Mouse (Mus musculus): ENCODE data around the gene Trp53. TPM values are rescaled to one million over a fixed set of nuclear protein-coding genes. Genes with fewer than 3 reads are reported as not detected.

The Trp53 gene
- total and polyA plus RNA-seq, 2 experiments from 2014 or later: 30.3 to 34.5 TPM

GRCm38 (mm10) chr11:69575220-69575619 is 4.9 kb upstream of the Trp53 start:
- peak; percentile 70 for TF ChIP-seq CTCF (IDR thresholded peaks at IDR 0.05)
- Histone ChIP-seq H3K27me3 (ENCODE audit: insufficient read depth, low read length) (no peaks in the 10 kb centered on the region), H3K36me3 (ENCODE audit: insufficient read depth, low read length) (peaks cover 6% of the 10 kb centered on the region), H3K27ac (ENCODE audit: low read depth, low read length) (no peak overlapping the region), H3K9ac (replicated peaks; ENCODE audit: low read length, poor library complexity, severe bottlenecking) (no peak overlapping the region), H3K9me3 (ENCODE audit: low read length) (no peaks in the 10 kb centered on the region), H3K4me2 (ENCODE audit: low read depth, low read length, poor library complexity, severe bottlenecking) (no peak overlapping the region), H3K4me3 (ENCODE audit: low read depth, low read length) (no peak overlapping the region), H3K4me1 (ENCODE audit: insufficient read depth, low read length) (peaks cover 17% of the 10 kb centered on the region)
- DNase-seq (ENCODE audit: low spot score): peak; percentile 56
- no peak for ATAC-seq (ENCODE audit: low FRiP score)
- 55% methylated on average over 3 of the region's 3 CpGs for WGBS

GRCm38 (mm10) chr11:69576307-69576706 is 3.9 kb upstream of the Trp53 start:
- ATAC-seq (ENCODE audit: low FRiP score) (no peak), DNase-seq (ENCODE audit: low spot score) (no peak)
- H3K27ac ChIP-seq (ENCODE audit: low read depth, low read length): no peak overlapping the region
- no peak overlapping the region for H3K4me3 ChIP-seq (ENCODE audit: low read depth, low read length)
- H3K9ac ChIP-seq (replicated peaks; ENCODE audit: low read length, poor library complexity, severe bottlenecking): no peak overlapping the region
- no peak for TF ChIP-seq CTCF (IDR thresholded peaks at IDR 0.05)
- WGBS: 73% methylated on average over 5 of the region's 5 CpGs
- H3K36me3 ChIP-seq (ENCODE audit: insufficient read depth, low read length): peaks cover 3% of the 10 kb centered on the region
- H3K4me2 ChIP-seq (ENCODE audit: low read depth, low read length, poor library complexity, severe bottlenecking): no peak overlapping the region
- no peaks in the 10 kb centered on the region for H3K9me3 ChIP-seq (ENCODE audit: low read length)
- peaks cover 17% of the 10 kb centered on the region for H3K4me1 ChIP-seq (ENCODE audit: insufficient read depth, low read length)
- H3K27me3 ChIP-seq (ENCODE audit: insufficient read depth, low read length): no peaks in the 10 kb centered on the region

GRCm38 (mm10) chr11:69578301-69578700 is 1.9 kb upstream of the Trp53 start:
- Histone ChIP-seq H3K27me3 (ENCODE audit: insufficient read depth, low read length) (no peaks in the 10 kb centered on the region), H3K4me2 (ENCODE audit: low read depth, low read length, poor library complexity, severe bottlenecking) (peak overlapping the region; percentile 92), H3K27ac (ENCODE audit: low read depth, low read length) (no peak overlapping the region), H3K36me3 (ENCODE audit: insufficient read depth, low read length) (no peaks in the 10 kb centered on the region), H3K4me1 (ENCODE audit: insufficient read depth, low read length) (peaks cover 17% of the 10 kb centered on the region), H3K9ac (replicated peaks; ENCODE audit: low read length, poor library complexity, severe bottlenecking) (peak overlapping the region; percentile 72), H3K9me3 (ENCODE audit: low read length) (no peaks in the 10 kb centered on the region), H3K4me3 (ENCODE audit: low read depth, low read length) (peak overlapping the region; percentile 64)
- no peak for ATAC-seq (ENCODE audit: low FRiP score)
- WGBS: 10% methylated on average over 15 of the region's 15 CpGs
- TF ChIP-seq CTCF (IDR thresholded peaks at IDR 0.05): no peak
- no peak for DNase-seq (ENCODE audit: low spot score)

GRCm38 (mm10) chr11:69579128-69580017 is 786 bp upstream of the Trp53 start:
- Histone ChIP-seq H3K9me3 (ENCODE audit: low read length) (no peaks in the 10 kb centered on the region), H3K4me2 (ENCODE audit: low read depth, low read length, poor library complexity, severe bottlenecking) (peak overlapping the region; percentile 92), H3K27ac (ENCODE audit: low read depth, low read length) (peak overlapping the region; percentile 92), H3K27me3 (ENCODE audit: insufficient read depth, low read length) (no peaks in the 10 kb centered on the region), H3K36me3 (ENCODE audit: insufficient read depth, low read length) (no peaks in the 10 kb centered on the region), H3K4me1 (ENCODE audit: insufficient read depth, low read length) (peaks cover 17% of the 10 kb centered on the region), H3K4me3 (ENCODE audit: low read depth, low read length) (peak overlapping the region; percentile 64), H3K9ac (replicated peaks; ENCODE audit: low read length, poor library complexity, severe bottlenecking) (peak overlapping the region; percentile 72)
- DNase-seq (ENCODE audit: low spot score): peak; percentile 99
- ATAC-seq (ENCODE audit: low FRiP score): peak; percentile 84
- WGBS: 2% methylated on average over 39 of the region's 39 CpGs
- peak; percentile 100 for TF ChIP-seq CTCF (IDR thresholded peaks at IDR 0.05)

GRCm38 (mm10) chr11:69580572-69581146 is 500 bp downstream of the Trp53 start:
- Histone ChIP-seq H3K4me2 (ENCODE audit: low read depth, low read length, poor library complexity, severe bottlenecking) (peak overlapping the region; percentile 92), H3K9me3 (ENCODE audit: low read length) (no peaks in the 10 kb centered on the region), H3K4me3 (ENCODE audit: low read depth, low read length) (peak overlapping the region; percentile 64), H3K27ac (ENCODE audit: low read depth, low read length) (peak overlapping the region; percentile 92), H3K4me1 (ENCODE audit: insufficient read depth, low read length) (peaks cover 17% of the 10 kb centered on the region), H3K36me3 (ENCODE audit: insufficient read depth, low read length) (no peaks in the 10 kb centered on the region), H3K27me3 (ENCODE audit: insufficient read depth, low read length) (no peaks in the 10 kb centered on the region), H3K9ac (replicated peaks; ENCODE audit: low read length, poor library complexity, severe bottlenecking) (peak overlapping the region; percentile 70)
- ATAC-seq (ENCODE audit: low FRiP score) (no peak), DNase-seq (ENCODE audit: low spot score) (no peak)
- no peak for TF ChIP-seq CTCF (IDR thresholded peaks at IDR 0.05)
- WGBS: under 1% methylated on average over 25 of the region's 25 CpGs

GRCm38 (mm10) chr11:69581147-69581688 is 1.1 kb downstream of the Trp53 start:
- Histone ChIP-seq H3K27me3 (ENCODE audit: insufficient read depth, low read length) (no peaks in the 10 kb centered on the region), H3K4me3 (ENCODE audit: low read depth, low read length) (peak overlapping the region; percentile 64), H3K9me3 (ENCODE audit: low read length) (no peaks in the 10 kb centered on the region), H3K4me1 (ENCODE audit: insufficient read depth, low read length) (peaks cover 17% of the 10 kb centered on the region), H3K27ac (ENCODE audit: low read depth, low read length) (peak overlapping the region; percentile 92), H3K9ac (replicated peaks; ENCODE audit: low read length, poor library complexity, severe bottlenecking) (peak overlapping the region; percentile 70), H3K4me2 (ENCODE audit: low read depth, low read length, poor library complexity, severe bottlenecking) (peak overlapping the region; percentile 92), H3K36me3 (ENCODE audit: insufficient read depth, low read length) (no peaks in the 10 kb centered on the region)
- peak; percentile 82 for ATAC-seq (ENCODE audit: low FRiP score)
- under 1% methylated on average over 36 of the region's 36 CpGs for WGBS
- peak; percentile 96 for DNase-seq (ENCODE audit: low spot score)
- no peak for TF ChIP-seq CTCF (IDR thresholded peaks at IDR 0.05)

Measured in midbrain, postnatal 0 days (tissue).